Mouse (Mus musculus) lung, adult 18-20 months (tissue): Measurements from ENCODE around the gene Akap1.
A peak's percentile ranks its signal among the peaks of the same experiment; 100 is the strongest.
"Not testable (repeated sequence)": the region's sequence is repeated elsewhere in the genome, so short reads cannot be mapped to it uniquely, and the experiment has no call there.

ENCODE experiments used
- DNase-seq, 2 experiments: peaks; one replicate each; pipeline ENCODE4 v3.0.0; 2022; ENCODE audit warnings: mixed read lengths in 2 of 2

Akap1 gene

GRCm38 (mm10) chr11:88864458-88865197 lies at the start of gene Akap1:
Gene Akap1, minus strand, starts transcription at chr11:88864586.
- peak; percentile 96 to 97 for DNase-seq

DNA sequence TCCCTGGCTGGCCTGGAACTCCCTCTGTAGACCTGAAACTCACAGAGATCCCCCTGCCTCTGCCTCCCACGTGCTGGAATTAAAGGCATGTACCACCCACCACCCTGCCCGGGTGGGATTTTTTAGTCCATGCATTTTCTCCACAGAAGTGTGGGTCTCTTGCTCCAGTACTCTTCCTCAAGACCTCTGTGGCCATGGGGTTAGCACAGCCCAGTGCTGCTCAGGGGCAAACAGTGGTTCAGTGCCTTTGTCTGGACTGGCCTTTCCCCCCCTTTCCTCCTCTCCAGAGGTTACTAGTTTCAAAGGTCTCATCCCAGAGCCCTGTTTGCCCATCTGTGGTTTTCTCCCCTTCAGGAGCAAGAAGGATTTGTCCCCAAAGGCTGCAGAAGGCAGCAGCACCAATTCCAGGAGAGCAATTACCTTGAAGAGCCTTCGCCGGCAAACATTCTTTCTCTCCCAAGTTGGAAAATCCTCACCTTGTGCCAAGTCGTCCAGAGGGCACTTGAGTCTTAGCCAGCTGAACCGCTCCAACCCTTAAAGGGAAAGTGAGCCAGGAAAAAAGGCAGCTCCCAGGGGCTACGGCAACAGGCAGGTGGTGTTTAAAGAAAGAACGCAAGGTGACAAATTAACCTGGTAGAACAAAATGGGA lies 45.1 kb upstream of the Akap1 start:
- peak; percentile 88 to 90 for DNase-seq

DNA sequence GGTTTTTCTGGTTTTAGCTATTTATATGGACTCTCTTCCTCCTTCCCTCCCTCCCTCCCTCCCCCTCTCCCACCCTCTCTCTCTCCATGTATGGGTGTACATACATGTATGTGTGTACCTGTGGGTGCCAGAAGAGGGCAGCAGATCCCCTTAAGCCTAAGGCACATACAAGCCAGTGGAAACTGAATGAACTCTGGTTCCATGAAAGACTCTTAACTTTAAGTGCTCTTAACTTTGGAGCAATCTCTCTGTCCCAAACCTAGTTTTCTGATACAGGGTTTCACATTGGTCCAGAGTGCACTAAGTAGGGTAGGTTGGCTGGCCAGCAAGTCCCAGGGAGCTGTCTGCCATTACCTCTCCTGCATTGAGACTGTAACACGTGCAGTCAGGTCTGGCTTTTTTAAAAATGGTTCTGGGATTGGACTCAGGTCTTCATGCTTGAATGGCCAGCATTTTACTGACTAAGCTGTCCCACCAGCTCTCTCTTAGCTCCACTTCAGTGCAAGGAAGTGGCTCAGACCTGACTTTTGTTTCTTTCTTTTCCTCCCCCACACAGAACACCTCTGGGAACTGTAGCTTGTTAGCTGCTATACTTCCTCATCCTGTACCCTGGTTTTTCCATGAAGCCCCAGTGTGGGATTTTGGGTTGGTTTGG lies 44.3 kb upstream of the Akap1 start:
- peak; percentile 78 to 82 for DNase-seq

GRCm38 (mm10) chr11:88907886-88908285 lies 43.5 kb upstream of the Akap1 start:
- DNase-seq: no peak

- DNase-seq: no peak
Observed at GRCm38 (mm10) chr11:88905621-88906020, 41.2 kb upstream of the Akap1 start.

DNA sequence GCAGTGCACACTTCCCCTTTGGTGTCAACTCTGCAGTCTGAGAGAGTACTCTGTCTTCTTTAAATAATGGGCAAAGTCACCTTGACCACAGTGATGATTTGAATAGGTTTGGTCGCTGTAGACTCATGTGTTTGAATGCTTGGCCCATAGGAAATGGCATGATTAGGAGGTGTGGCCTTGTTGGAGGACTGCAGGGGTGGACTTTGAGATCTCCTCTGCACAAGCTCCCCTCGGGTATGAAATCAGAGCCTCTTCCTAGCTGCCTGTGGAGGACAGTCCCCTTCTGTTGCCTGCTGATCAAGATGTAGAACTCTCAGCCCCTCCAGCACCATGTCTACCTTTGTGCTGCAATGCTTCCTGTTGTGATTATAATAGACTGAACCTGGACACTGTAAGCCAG lies 39.7 kb upstream of the Akap1 start:
- no peak for DNase-seq

DNA sequence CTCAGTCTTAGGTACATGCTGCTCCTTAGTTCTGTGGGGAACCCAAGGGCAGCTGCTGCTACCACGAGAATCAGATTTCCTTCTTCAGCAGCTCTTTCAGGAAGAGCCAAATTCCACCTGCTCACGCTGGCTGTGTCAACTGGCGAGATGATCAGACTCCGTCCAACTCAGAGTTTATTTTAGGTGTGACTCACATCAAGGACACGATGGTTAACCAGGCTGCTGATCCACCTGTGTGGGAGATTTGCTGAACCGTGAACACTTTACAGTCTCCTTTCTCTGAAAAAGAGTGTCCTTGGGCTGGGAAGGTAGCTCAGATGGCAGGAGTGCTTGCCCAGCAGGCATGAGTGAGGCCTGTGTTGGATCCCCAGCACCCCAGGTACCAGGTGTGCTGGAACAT lies 38.4 kb upstream of the Akap1 start:
- DNase-seq: no peak

DNA sequence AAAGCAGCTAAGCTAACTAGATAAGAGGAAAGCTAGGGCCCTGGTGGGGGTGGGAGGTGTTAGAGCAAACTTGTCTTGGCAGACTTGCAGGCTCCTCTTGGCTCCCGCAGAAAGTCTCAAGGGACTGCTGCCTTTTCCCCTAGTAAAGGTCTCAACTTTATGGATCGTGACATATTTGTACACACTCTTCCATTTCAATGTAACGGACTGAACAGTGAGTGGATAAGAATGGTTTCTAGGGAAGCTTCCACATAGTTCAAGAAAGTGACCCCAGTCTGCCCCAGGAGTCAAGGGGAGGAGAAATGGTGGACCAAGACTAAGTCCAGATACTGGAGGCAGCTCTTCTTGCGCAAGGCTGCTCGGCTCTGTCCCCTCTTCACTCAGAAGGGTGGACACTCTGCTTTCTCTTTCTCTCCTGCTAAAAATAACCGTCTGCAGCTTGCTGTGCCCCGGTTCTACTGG lies 37.0 kb upstream of the Akap1 start:
- no peak for DNase-seq

GRCm38 (mm10) chr11:88899561-88899960 lies 35.2 kb upstream of the Akap1 start:
- DNase-seq: no peak

GRCm38 (mm10) chr11:88898380-88898763 lies 34.0 kb upstream of the Akap1 start:
- no peak for DNase-seq

GRCm38 (mm10) chr11:88897624-88898379 lies 33.4 kb upstream of the Akap1 start:
- DNase-seq: no peak

- not testable (repeated sequence) for DNase-seq
Observed at GRCm38 (mm10) chr11:88895800-88896232, 31.4 kb upstream of the Akap1 start.

GRCm38 (mm10) chr11:88895235-88895634 lies 30.8 kb upstream of the Akap1 start:
- DNase-seq: not testable (repeated sequence)

GRCm38 (mm10) chr11:88894279-88894678 lies 29.9 kb upstream of the Akap1 start:
- DNase-seq: not testable (repeated sequence)

- DNase-seq: not testable (repeated sequence)
Observed at GRCm38 (mm10) chr11:88893501-88893900, 29.1 kb upstream of the Akap1 start.

DNA sequence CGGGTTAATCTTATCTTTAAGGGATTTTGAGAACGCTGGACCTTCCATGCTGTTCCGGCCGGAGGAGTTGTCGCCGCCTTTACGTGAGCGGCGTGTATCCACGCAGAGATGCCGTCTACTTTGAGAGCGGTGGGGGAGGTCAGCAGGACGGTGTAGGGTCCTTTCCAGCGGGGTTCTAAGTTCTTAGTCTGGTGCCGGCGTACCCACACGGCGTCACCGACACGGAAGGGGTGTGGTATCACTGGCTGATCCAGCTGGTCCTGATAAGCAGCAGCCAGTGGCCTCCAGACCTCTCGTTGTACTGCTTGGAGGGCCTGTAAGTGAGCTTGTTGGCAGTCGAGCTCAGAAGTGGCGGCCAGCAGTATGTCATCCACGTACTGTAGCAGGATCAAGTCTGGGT lies 28.4 kb upstream of the Akap1 start:
- not testable (repeated sequence) for DNase-seq

DNA sequence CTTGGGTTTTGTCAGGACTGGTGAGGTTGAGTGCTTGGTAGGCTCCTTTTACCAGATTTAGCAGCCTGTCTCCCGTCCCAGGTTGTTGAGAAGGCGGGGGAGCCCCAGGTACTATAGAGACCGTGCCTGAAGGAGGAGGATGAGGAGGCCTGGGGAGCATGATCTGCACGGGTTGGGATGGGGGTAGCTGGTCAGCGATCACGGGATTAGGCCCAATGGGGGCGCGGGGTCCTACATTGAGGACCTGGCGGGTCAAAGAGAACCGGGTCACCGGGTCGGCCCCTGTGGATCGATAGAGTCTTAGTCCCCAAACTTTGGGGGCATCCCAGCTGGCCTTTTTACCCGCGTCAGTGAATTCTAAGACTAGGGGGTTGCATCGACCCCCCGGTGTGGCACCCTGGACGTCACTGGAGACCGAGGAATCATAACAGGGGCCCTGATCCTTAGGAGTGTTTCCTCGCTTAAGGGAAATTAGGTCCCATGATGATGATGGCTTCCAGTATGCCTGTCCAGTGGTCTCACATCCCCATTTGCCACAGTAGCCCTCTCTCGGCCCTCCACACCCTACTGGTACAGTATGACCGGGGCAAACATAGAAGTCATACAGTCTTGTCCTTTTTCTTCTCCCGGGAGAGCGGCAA lies 27.7 kb upstream of the Akap1 start:
- peak in 1 of 2 experiments; percentile 62 for DNase-seq

DNA sequence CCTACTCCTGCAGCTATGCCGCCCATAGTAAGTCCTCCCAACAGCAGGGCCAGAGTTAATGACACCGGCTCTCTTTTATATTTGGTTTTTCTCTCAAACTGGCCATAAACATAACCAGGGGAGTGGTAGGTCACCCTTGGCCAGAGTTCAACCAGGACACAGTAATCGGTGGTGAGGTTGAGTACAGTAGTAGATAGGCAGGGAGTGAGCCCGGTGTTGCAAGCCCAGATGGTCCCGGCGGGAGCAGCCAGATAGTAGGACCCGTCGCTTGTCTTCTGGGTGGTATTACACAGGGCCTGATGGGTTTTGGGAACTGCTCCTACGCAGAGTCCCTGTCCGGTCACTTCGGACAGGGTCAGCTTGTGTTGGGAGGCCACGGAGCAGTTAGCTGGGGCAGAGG lies 27.1 kb upstream of the Akap1 start:
- not testable (repeated sequence) for DNase-seq

- DNase-seq: not testable (repeated sequence)
Observed at GRCm38 (mm10) chr11:88890904-88891303, 26.5 kb upstream of the Akap1 start.

DNA sequence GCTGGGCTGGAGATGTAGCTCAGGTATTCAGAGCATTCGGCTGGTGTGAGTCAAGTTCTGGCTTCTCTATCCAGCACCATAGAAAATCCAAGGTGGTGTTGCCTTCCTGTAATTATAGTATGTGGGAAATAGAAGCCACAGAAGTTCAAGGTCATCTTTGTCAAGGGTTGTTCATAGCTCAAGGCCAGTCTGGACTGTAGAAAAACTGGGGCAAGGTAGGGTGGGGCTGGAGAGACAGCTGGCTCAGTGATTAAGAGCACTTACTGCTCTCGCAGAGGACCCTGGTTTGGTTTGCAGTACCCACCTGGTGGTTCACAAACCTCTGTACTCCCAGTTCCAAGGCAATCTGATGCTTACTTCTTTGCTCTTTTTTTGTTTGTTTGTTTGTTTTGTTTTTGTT lies 24.6 kb upstream of the Akap1 start:
- no peak for DNase-seq

GRCm38 (mm10) chr11:88884376-88885065 lies 20.1 kb upstream of the Akap1 start:
- no peak for DNase-seq

- no peak for DNase-seq
Observed at GRCm38 (mm10) chr11:88878011-88878410, 13.6 kb upstream of the Akap1 start.
